Mouse (Mus musculus) layer of hippocampus, postnatal 25 days (tissue): ENCODE data around the gene Tmem52. TPM values are rescaled to one million over a fixed set of nuclear protein-coding genes. Genes with fewer than 3 reads are reported as not detected.

Experiments
- DNase-seq, 2 experiments: peaks; one replicate each; pipeline ENCODE4 v3.0.0; 2022; ENCODE audit warnings: mixed read lengths in 2 of 2, low spot score in 1 of 2; ENCODE audit errors: extremely low spot score in 1 of 2
- total RNA-seq, 2 experiments: library from RNA; stranded (reverse); gene quantifications; 2 replicates each; pipeline ENCODE4 v1.2.3; 2021

The Tmem52 gene
- total RNA-seq, 2 experiments from 2014 or later = 3.0 to 5.6 TPM

DNA sequence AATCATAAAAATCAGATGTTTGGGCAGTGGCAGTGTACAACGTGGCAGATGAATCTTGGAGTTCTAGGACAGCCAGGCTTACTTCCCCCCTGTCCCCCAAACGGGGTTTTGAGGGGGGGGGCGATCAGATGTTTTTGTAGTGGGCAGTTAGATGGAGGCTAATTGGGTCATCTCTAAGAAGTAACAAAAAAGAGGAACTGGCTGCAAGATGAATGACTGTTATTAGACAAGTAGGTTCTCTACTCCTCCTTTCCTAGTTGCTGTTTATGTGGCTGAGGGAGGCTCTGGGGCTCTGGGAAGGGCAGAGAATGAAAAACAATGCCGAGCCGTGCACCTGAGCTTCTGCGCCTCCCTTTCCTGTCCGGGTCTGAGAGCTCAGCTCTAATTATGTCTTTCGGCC lies 36.2 kb downstream of the Tmem52 start:
- DNase-seq = no peak

DNA sequence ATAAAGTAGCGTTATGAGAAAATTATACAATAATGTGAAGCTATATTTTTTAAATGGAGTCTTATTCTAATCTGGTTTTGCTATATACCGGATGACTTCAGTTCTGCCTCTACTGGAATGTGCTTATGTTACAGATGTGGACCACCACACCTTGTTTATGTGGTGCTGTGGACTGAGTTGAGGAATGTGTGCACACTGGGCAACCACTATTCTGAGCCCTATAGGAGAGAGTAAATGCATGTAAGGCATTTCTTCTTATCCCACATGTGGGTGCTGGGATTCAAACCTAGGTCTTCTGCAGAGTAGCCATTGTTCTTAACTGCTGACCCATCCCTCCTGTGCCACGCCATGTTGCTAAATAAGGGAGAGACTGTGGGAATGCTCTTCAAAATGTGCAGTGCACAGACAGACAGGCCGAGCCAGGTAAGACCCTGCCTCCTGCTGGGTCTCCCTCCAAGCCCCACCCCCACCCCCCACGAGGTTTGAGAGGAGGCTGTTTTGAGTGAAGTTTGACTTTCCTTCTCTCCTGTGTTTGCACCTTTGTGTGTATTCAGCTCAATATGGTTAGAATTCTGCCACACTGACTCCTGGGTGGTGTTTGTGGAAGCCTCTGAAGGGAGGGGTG lies 36.9 kb downstream of the Tmem52 start:
- DNase-seq = no peak

GRCm38 (mm10) chr4:155508614-155509013 lies 39.7 kb downstream of the Tmem52 start:
- no peak for DNase-seq

GRCm38 (mm10) chr4:155510981-155511380 lies 42.1 kb downstream of the Tmem52 start:
- DNase-seq = no peak

DNA sequence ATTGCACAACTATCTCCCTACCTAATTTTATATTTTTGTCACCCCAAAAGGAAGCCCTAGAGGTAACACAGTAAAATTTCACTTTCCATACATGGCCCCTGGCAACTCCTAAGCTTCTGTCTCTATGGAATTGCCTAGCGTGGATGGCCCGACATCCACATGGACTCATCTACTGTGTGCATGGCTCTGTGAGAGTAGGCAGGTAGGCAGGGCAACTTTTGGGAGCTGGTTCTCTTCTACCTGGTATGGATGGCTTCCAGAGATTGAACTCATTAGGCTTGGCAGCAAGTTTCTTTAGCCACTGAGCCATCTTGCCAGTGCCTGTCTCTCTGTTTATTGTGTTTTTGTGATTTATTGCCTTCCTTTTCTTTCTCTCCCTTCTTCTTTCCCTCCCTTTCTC lies 45.9 kb downstream of the Tmem52 start:
- DNase-seq = no peak

- DNase-seq = no peak
These were observed 49.1 kb downstream of the Tmem52 start for GRCm38 (mm10) chr4:155517948-155518517.

Other genes with a start within 250 kb of the Tmem52 start
- 100 to 1,000 TPM; 119 to 129 TPM for gene Ski, start 246.5 kb upstream of the Tmem52 start, total RNA-seq
- 10 to 100 TPM; 29.2 to 36.6 TPM for gene Faap20, start 219.3 kb upstream of the Tmem52 start, total RNA-seq
- gene Prkcz, start 107.8 kb upstream of the Tmem52 start, total RNA-seq = 100 to 1,000 TPM; 161 to 170 TPM
- gene Gabrd, start 71.0 kb upstream of the Tmem52 start, total RNA-seq = 10 to 100 TPM; 19.7 to 22.2 TPM
- 10 to 100 TPM in 1 of 2 experiments, 1 to 10 TPM in 1; 9.2 to 11.4 TPM for gene Cfap74, start 59.9 kb upstream of the Tmem52 start, total RNA-seq
- gene Gnb1, start 22.2 kb downstream of the Tmem52 start, total RNA-seq = 100 to 1,000 TPM; 763 to 780 TPM
- gene Nadk, start 93.3 kb downstream of the Tmem52 start, total RNA-seq = 10 to 100 TPM; 67.1 to 68.5 TPM
- 10 to 100 TPM; 41.5 to 42.5 TPM for gene Slc35e2, start 132.3 kb downstream of the Tmem52 start, total RNA-seq
- gene Cdk11b, start 155.7 kb downstream of the Tmem52 start, total RNA-seq = 10 to 100 TPM; 41.1 to 47.3 TPM
- not detected for gene Gm10563, start 176.3 kb downstream of the Tmem52 start, total RNA-seq
- 1 to 10 TPM; 2.7 to 3.0 TPM for gene Mmp23, start 184.3 kb downstream of the Tmem52 start, total RNA-seq
- gene Mib2, start 200.1 kb downstream of the Tmem52 start, total RNA-seq = 100 to 1,000 TPM in 1 of 2 experiments, 10 to 100 TPM in 1; 96.6 to 109 TPM
- gene Fndc10, start 225.2 kb downstream of the Tmem52 start, total RNA-seq = 10 to 100 TPM; 23.9 to 27.5 TPM
- gene Ssu72, start 235.7 kb downstream of the Tmem52 start, total RNA-seq = 10 to 100 TPM; 78.8 to 84.0 TPM